Mouse (Mus musculus): ENCODE measurements at regions not wholly inside any gene's neighbourhood (a gene's known extent, or its start where the extent isn't known, plus 50 kb on each side); places are given as distances from the start of the nearest gene placed in this dataset.

- DNase-seq (ENCODE audit: low spot score in 2 of 2) = peak; percentile 7 to 68
These were observed 62.9 kb downstream of the Amer3 start for GRCm38 (mm10) chr1:34642304-34642893.

- no peak for DNase-seq (ENCODE audit: low spot score in 2 of 2)
These were observed 74.6 kb downstream of the Amer3 start for GRCm38 (mm10) chr1:34653963-34654644.

- no peak for DNase-seq (ENCODE audit: low spot score in 2 of 2)
These were observed 78.0 kb downstream of the Amer3 start for GRCm38 (mm10) chr1:34657481-34657880.

- DNase-seq (ENCODE audit: low spot score in 2 of 2) = no peak
These were observed 84.6 kb downstream of the Amer3 start for GRCm38 (mm10) chr1:34663875-34664547.

- DNase-seq (ENCODE audit: low spot score in 2 of 2) = no peak
These were observed 85.5 kb downstream of the Amer3 start for GRCm38 (mm10) chr1:34664816-34665511.

- DNase-seq (ENCODE audit: low spot score in 2 of 2) = no peak
These were observed 86.0 kb downstream of the Amer3 start for GRCm38 (mm10) chr1:34665512-34665854.

GRCm38 (mm10) chr1:34666226-34666662 is 86.8 kb downstream of the Amer3 start:
- DNase-seq (ENCODE audit: low spot score in 2 of 2) = no peak

GRCm38 (mm10) chr1:34677105-34677741 is 97.8 kb downstream of the Amer3 start:
- no peak for DNase-seq (ENCODE audit: low spot score in 2 of 2)

- DNase-seq (ENCODE audit: low spot score in 2 of 2) = no peak
These were observed 98.6 kb downstream of the Amer3 start for GRCm38 (mm10) chr1:34677832-34678733.

GRCm38 (mm10) chr1:34678734-34679068 is 99.2 kb downstream of the Amer3 start:
- no peak for DNase-seq (ENCODE audit: low spot score in 2 of 2)

GRCm38 (mm10) chr1:34686539-34686938 is 107.1 kb downstream of the Amer3 start:
- no peak for DNase-seq (ENCODE audit: low spot score in 2 of 2)

- DNase-seq (ENCODE audit: low spot score in 2 of 2) = no peak
These were observed 117.1 kb downstream of the Amer3 start for GRCm38 (mm10) chr1:34696533-34696932.

- DNase-seq (ENCODE audit: low spot score in 2 of 2) = peak in 1 of 2 experiments; percentile 55
These were observed 121.0 kb downstream of the Amer3 start for GRCm38 (mm10) chr1:34700237-34701030.

GRCm38 (mm10) chr1:34701436-34701835 is 122.0 kb downstream of the Amer3 start:
- DNase-seq (ENCODE audit: low spot score in 2 of 2) = no peak

- DNase-seq (ENCODE audit: low spot score in 2 of 2) = no peak
These were observed 129.6 kb downstream of the Amer3 start for GRCm38 (mm10) chr1:34709089-34709488.

- DNase-seq (ENCODE audit: low spot score in 2 of 2) = no peak
These were observed 120.2 kb downstream of the Fam168b start for GRCm38 (mm10) chr1:34722674-34723073.

- DNase-seq (ENCODE audit: low spot score in 2 of 2) = no peak
These were observed 110.7 kb downstream of the Fam168b start for GRCm38 (mm10) chr1:34732156-34732555.

- no peak for DNase-seq (ENCODE audit: low spot score in 2 of 2)
These were observed 109.6 kb downstream of the Fam168b start for GRCm38 (mm10) chr1:34733026-34733913.

- DNase-seq (ENCODE audit: low spot score in 2 of 2) = peak; percentile 24 to 77
These were observed 104.3 kb downstream of the Fam168b start for GRCm38 (mm10) chr1:34738386-34739067.
